Mouse (Mus musculus): ENCODE measurements around the gene Klhl8.
A peak's percentile ranks its signal among the peaks of the same experiment; 100 is the strongest.

Klhl8 gene

GRCm38 (mm10) chr5:103914335-103915226, 3.5 kb upstream of the Klhl8 start:
- DNase-seq = no peak

GRCm38 (mm10) chr5:103913150-103913549, 2.1 kb upstream of the Klhl8 start:
- DNase-seq = no peak

- peak; percentile 12 to 24 for DNase-seq
These were observed 496 bp upstream of the Klhl8 start for GRCm38 (mm10) chr5:103911555-103911954.

- DNase-seq = no peak
These were observed 903 bp downstream of the Klhl8 start for GRCm38 (mm10) chr5:103910156-103910555.

GRCm38 (mm10) chr5:103909466-103909865, 1.6 kb downstream of the Klhl8 start:
- DNase-seq = no peak

- no peak for DNase-seq
These were observed 2.2 kb downstream of the Klhl8 start for GRCm38 (mm10) chr5:103908851-103909250.

- no peak for DNase-seq
These were observed 3.2 kb downstream of the Klhl8 start for GRCm38 (mm10) chr5:103907844-103908243.

- DNase-seq = no peak
These were observed 4.9 kb downstream of the Klhl8 start for GRCm38 (mm10) chr5:103906173-103906572.

GRCm38 (mm10) chr5:103898310-103898709, 12.7 kb downstream of the Klhl8 start:
- no peak for DNase-seq

- no peak for DNase-seq
These were observed 21.3 kb downstream of the Klhl8 start for GRCm38 (mm10) chr5:103889766-103890165.

- no peak for DNase-seq
These were observed 47.3 kb downstream of the Klhl8 start for GRCm38 (mm10) chr5:103863759-103864158.

- DNase-seq = no peak
These were observed 50.4 kb downstream of the Klhl8 start for GRCm38 (mm10) chr5:103860622-103861021.

- DNase-seq = no peak
These were observed 53.9 kb downstream of the Klhl8 start for GRCm38 (mm10) chr5:103857151-103857550.

- peak; percentile 40 to 64 for DNase-seq
These were observed 54.6 kb downstream of the Klhl8 start for GRCm38 (mm10) chr5:103856286-103857009.

- DNase-seq = no peak
These were observed 55.4 kb downstream of the Klhl8 start for GRCm38 (mm10) chr5:103855483-103856211.

- DNase-seq = no peak
These were observed 56.3 kb downstream of the Klhl8 start for GRCm38 (mm10) chr5:103854807-103855194.

- peak; percentile 38 to 48 for DNase-seq
These were observed 56.8 kb downstream of the Klhl8 start for GRCm38 (mm10) chr5:103854041-103854806.

- DNase-seq = no peak
These were observed 58.1 kb downstream of the Klhl8 start for GRCm38 (mm10) chr5:103852756-103853549.

- DNase-seq = no peak
These were observed 62.5 kb downstream of the Klhl8 start for GRCm38 (mm10) chr5:103848546-103848945.

- DNase-seq = no peak
These were observed 64.5 kb downstream of the Klhl8 start for GRCm38 (mm10) chr5:103846609-103847008.

GRCm38 (mm10) chr5:103846154-103846551, 64.9 kb downstream of the Klhl8 start:
- no peak for DNase-seq
